Mouse (Mus musculus) embryo, embryonic 10 days (tissue): ENCODE data around the gene Vil1.
A peak's percentile ranks its signal among the peaks of the same experiment; 100 is the strongest.
"Not testable (repeated sequence)": the region's sequence is repeated elsewhere in the genome, so short reads cannot be mapped to it uniquely, and the experiment has no call there.

Experiments used
- DNase-seq: peaks from one replicate; pipeline ENCODE4 v3.0.0-alpha.2; 2015; ENCODE audit warnings: low spot score

The Vil1 gene

DNA sequence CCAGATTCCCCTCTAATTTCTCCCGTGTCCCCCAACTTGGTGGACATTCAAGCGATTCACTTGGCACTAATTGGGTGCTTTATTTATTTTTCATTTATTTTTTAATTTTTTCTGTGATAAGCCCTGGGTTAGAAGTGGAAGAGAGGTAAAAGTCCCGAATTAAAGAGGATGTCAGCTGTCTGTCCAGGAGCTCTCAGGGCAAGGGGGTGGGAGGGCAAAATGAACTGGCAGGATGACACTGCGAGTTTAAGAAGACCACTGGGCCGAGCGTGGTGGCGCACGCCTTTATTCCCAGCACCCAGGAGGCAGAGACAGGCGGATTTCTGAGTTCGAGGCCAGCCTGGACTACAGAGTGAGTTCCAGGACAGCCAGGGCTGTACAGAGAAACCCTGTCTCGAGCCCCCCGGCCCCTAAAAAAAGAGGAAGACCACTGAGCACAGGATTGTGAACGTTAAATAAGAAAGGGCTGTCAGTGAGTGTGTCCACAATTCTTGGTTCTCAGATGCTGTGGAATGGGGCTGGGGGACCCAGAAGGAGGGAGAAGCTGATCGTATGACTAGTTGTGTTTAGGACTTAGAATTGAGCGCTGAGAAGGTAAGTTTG lies 21.7 kb upstream of the Vil1 start:
- no peak for DNase-seq

GRCm38 (mm10) chr1:74388398-74388920 lies 20.7 kb upstream of the Vil1 start:
- DNase-seq, result no peak

- DNase-seq, result peak; percentile 45
Measured at GRCm38 (mm10) chr1:74389831-74390286, 19.3 kb upstream of the Vil1 start.

DNA sequence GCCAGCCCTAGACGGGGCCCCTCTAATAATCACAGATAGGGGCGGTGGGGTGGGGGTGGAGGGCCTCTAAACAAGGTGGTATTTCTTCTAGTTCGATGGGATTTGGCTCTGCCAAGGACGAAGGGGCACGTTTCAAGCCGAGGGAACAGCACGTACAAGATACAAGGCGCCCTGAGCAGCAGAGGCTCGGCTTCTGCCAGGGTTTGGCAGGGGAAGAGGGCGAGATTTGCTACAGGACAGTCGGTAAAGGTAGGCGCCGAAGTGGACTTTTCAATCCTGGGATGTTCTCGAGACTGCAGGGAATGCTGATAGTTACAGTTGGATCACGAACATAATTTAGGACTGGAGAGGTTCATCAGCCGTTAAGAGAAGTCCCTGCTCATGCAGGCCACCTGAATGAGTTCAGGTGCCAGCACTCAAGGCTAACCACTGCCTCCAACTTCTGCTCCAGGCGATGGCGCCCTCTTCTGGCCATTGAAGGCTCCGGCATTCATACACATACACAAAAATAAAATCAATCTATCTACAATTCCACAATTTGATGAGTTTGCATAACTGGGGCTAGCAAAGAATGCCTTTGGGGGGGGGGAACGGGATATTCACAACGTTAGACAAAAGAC lies 18.8 kb upstream of the Vil1 start:
- peak; percentile 82 for DNase-seq

DNA sequence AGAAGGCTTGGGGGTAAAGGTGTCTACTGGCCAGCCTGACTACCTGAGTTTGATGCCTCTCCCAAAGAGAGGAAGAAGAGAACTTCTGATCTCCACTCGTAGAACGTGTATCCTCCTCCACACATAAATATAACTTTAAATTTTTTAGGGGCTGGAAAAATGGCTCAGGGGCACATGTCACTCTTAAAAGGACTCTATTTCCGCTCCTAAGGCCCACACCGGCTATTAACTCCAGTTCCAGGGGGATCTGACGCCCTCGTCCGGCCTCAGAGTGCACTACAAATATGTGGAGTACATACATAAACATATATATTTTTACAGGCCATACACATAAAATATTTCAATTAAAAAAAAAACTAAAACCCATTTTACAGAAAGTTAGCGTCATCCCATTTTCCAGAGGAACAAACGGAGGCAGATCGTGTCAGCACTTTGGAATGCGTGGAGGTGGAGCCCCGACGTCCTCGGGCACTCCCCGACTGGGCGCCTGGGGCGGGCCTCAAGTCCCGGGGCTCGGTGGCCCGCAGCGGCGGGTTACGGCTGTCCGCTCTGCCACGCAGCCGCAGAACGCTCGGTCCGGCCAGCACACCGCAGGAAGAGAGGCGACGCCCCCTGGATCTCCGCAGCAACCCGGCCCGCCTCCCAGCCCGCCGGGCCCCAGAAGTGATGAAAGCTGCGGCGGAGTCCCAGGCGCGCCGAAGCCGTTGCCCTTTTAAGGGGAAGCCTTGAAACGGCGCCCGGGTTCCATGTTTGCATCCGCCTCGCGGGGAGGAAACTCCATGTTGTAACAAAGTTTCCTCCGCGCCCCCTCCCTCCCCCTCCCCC lies 18.0 kb upstream of the Vil1 start, which contains the start of gene Ctdsp1:
Ctdsp1 (plus strand) TSS at position 586 of the 825 bp plus-strand sequence.
- peak; percentile 96 for DNase-seq

- DNase-seq, result peak; percentile 68
Measured at GRCm38 (mm10) chr1:74391844-74392441, 17.2 kb upstream of the Vil1 start.

DNA sequence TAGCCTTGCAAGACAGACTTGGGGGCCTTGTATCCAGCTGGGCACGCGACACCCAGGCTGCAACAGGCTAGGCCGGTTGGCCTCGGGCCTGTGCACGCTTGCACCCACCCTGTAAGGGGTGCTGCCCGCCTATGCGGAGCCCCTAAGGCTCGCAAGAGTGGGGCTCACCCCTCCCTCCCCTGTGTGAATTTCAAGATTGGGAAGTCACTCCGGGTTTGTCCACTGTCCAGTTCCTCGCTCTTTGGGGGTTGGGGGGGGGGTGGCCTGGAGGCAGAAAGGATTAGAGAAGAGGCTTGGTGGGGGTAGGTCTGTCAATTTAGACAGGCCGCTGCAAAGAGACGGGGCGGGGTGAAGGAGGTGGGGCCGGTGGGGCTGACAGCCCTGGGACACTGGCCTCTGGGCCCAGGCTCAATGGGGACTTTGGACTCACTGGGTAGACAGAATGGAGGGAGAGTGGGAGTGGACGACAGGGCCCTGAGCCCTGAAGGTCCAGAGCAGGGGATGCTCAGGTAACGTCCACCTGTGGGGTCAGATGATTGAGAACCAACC lies 16.7 kb upstream of the Vil1 start:
- DNase-seq, result peak; percentile 47

- DNase-seq, result no peak
Measured at GRCm38 (mm10) chr1:74393010-74393409, 16.2 kb upstream of the Vil1 start.

- no peak for DNase-seq
Measured at GRCm38 (mm10) chr1:74393697-74394096, 15.5 kb upstream of the Vil1 start.

DNA sequence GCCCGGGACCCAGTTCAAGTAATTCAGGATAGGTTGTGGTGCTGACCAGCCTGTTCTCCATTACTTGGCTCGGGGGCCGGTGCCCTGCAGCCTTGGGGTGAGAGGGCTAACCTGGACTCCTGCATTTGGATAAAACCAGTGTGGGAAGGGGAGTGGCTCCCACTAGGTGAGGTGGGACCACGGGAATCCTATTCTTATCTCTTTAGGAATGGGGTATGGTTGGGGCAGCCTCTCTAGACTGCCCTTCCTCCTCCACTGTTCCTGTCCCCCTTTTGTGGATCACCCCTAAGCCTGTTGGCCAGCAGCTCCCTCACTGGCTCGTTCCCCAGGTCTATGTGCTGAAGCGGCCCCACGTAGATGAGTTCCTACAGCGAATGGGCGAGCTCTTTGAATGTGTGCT lies 14.9 kb upstream of the Vil1 start:
- no peak for DNase-seq

- DNase-seq, result no peak
Measured at GRCm38 (mm10) chr1:74394858-74395257, 14.3 kb upstream of the Vil1 start.

DNA sequence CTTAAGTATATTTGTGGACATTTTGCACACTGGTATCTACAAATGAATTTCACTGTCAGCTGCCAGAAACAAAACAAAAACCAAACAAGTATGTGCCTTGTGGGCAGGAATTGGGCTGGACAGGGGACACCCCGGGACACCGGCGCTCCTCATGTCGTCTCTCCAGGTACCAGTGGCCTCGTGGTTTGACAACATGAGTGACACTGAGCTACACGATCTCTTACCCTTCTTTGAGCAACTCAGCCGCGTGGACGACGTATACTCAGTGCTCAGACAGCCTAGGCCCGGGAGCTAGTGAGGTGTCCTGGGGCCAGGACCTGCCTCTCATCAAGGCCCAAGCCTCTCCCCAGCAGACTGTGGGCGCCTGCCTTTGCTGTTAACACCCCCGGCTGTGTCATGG lies 13.9 kb upstream of the Vil1 start:
- DNase-seq, result no peak

- DNase-seq, result not testable (repeated sequence)
Measured at GRCm38 (mm10) chr1:74396456-74397222, 12.5 kb upstream of the Vil1 start.

DNA sequence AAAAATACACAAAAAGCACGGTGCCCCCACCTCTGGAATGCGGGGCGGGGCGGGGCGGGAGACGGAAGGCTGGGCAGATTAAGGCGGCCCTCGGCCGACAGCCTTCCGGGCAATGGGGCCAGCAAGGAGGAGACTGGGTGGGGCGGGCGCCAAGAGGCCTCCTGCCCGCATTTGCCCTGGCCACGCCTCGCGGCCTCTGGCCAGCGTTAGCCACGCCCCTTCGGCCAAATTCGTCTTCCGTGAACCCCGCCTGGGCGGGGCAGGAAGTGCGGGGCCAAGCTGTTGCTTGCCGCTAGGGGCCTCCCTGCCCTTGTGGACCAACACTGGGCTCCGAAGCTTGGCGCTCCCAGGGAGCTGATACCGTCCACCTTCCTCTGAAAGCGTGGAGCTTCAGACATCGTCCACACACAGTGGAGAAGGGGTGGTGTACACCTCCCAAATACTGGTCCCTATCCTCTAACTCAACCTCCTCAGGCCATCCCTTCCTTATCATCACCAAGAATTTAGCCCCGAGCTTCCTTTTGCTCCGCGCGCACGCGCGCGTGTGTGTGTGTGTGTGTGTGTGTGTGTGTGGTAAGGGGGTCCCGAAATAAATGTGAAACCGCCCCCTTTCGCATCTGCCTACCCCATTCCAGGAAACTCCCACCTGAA lies 11.8 kb upstream of the Vil1 start:
- DNase-seq, result peak; percentile 99

DNA sequence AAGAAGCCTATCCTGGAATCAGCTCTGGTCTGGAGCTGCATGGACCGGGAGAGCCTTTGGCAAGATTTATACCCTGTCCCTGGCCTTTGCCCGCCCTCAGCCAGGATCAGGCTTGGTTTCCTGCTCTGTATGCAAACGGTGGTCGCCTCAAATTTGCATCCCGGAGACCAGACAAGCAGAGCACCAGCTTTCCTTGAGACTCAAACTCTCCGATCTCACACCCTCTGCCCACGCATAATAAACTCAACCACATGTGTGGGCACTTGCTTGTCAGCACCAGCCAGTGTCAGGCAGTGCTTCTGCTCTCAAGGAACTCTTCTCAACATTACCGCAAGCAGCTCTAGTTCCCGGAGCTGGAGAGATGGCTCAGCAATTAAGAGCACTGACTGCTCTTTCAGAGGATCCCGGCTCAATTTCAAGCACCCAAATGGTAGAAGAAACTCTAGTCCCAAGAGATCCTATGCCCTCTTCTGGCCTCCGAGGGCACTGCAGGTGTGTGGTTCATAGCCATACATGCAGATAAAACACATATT lies 11.2 kb upstream of the Vil1 start:
- peak; percentile 82 for DNase-seq

- DNase-seq, result no peak
Measured at GRCm38 (mm10) chr1:74400531-74400930, 8.6 kb upstream of the Vil1 start.

DNA sequence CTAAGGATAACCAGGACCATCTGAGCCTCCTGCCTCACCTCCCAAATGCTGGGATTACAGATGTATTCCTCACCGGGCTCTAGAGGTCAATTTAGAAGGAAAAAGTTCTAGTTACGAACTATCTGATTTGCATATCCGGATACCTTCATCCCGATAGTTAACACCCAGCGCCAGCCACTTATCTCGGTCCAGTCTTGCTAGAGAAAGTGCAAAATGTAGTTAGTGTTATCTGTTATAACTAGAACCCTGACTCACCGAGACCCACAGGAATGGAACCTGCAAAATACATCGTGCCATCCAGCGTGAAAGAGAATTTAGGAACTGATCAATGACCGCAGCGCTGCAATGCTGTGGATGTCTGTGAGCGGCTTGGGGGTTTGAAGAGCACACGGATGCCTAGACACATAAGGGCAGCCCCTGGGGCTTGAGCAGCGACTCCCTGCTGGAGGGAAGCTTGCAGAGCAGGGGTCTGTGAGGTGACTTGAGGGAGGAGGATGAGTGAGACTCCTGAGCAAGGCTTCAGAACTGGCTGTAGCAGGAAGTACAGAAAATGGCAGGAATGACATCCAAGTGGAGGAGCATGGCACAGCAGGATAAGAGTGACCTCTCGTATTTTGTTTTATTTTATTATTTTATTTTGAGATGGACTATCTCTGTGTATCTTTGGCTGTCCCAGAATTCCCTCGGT lies 8.0 kb upstream of the Vil1 start:
- DNase-seq, result no peak

DNA sequence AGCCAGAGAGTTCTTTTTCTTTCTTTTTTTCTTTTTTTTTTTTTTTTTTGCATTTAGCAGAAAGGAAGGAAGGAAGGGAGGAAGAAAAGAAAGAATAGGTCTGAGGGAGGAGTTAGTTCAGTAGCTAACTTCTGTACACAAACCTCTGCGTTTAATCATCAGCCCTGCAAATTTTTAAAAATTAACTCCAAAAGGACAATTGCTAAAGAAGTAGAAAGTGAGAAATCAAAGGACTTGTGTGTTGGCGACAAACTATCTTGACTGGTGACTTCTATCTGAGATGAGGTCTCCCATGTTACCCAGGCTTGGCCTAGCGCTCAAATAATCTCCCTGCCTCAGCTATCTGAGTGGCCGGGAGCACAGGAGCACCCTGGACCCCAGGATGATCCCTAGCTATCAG lies 5.0 kb upstream of the Vil1 start:
- DNase-seq, result no peak

DNA sequence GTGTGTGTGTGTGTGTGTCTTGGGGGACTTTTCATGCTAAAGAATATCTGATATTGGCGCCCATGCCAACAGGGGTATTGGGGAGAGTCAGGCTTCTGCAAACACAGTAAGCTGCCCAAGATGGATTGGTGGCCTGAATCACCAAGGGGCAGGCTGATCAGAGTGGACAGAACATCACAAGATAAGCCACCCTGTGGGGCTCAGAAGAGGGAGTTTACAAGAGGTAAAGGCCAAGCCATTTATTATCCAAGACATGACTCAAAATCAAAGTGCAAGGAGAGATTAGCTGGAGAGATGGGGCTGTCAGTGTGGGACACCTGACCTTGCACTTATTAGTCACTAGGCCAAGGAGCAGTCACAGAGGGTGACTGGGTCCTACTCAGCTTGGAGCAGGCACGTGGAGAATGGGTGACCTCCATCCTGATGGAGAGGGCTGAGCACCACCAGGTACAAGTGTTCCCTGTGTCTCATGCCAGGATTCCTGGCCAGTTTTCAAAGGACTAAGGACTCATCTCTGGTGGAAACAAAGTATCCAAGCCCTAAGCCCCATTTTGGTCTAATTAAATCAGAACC lies 2.7 kb downstream of the Vil1 start:
- no peak for DNase-seq

DNA sequence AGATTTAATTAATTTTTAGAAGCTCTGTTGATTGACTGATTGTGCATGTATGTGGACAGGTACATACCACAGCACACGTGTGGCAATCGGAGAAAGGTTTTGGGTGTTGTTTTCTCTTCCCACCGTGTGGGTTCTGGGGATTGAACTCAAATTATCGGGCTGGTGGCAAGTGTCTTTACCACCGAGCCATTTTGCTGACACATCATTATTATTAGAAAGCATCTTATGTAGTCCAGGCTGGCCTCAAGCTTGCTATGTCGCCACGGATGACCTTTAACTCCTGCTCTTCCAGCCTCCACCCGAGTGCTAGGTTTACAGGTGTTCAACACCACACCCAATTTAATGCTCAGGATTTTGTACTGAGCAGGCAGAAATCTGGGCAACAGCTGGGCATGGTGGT lies 3.5 kb downstream of the Vil1 start:
- no peak for DNase-seq
